Mouse (Mus musculus): ENCODE measurements at regions not wholly inside any gene's neighbourhood (a gene's known extent, or its start where the extent isn't known, plus 50 kb on each side); places are given as distances from the start of the nearest gene placed in this dataset.
"Not testable (repeated sequence)": the region's sequence is repeated elsewhere in the genome, so short reads cannot be mapped to it uniquely, and the experiment has no call there.

GRCm38 (mm10) chr13:74563483-74564330 is 69.9 kb upstream of the Zfp825 start:
- Histone ChIP-seq H3K27ac (replicated peaks) (peak overlapping the region; percentile 84), H3K4me3 (peak overlapping the region; percentile 68)
- WGBS, result 3% methylated on average over 27 of the region's 27 CpGs

GRCm38 (mm10) chr13:74564331-74564727 is 70.5 kb upstream of the Zfp825 start:
- not testable (repeated sequence) for H3K9me3 ChIP-seq; H3K4me1 ChIP-seq; H3K36me3 ChIP-seq (replicated peaks); H3K27me3 ChIP-seq (replicated peaks; ENCODE audit: low read depth, poor library complexity, severe bottlenecking); DNase-seq (ENCODE audit: low spot score)
- Histone ChIP-seq H3K27ac (replicated peaks) (peak overlapping the region; percentile 84), H3K4me3 (peak overlapping the region; percentile 68)
- 13% methylated on average over 2 of the region's 2 CpGs for WGBS

More at GRCm38 (mm10) chr13:74563483-74564330, 69.9 kb upstream of the Zfp825 start:
- not testable (repeated sequence) for H3K9me3 ChIP-seq; H3K36me3 ChIP-seq (replicated peaks); H3K27me3 ChIP-seq (replicated peaks; ENCODE audit: low read depth, poor library complexity, severe bottlenecking); H3K4me1 ChIP-seq
- peak; percentile 82 for DNase-seq (ENCODE audit: low spot score)

GRCm38 (mm10) chr13:74569967-74570366 is 69.4 kb upstream of the Erap1 start:
- not testable (repeated sequence) for H3K4me3 ChIP-seq; H3K36me3 ChIP-seq (replicated peaks); H3K27me3 ChIP-seq (replicated peaks; ENCODE audit: low read depth, poor library complexity, severe bottlenecking); H3K27ac ChIP-seq (replicated peaks); DNase-seq (ENCODE audit: low spot score); H3K4me1 ChIP-seq
- H3K9me3 ChIP-seq, result peaks cover 14% of the 10 kb centered on the region
- 65% methylated on average over 4 of the region's 4 CpGs for WGBS
